Mouse (Mus musculus): ENCODE results near the gene Mindy1.

The Mindy1 gene

DNA sequence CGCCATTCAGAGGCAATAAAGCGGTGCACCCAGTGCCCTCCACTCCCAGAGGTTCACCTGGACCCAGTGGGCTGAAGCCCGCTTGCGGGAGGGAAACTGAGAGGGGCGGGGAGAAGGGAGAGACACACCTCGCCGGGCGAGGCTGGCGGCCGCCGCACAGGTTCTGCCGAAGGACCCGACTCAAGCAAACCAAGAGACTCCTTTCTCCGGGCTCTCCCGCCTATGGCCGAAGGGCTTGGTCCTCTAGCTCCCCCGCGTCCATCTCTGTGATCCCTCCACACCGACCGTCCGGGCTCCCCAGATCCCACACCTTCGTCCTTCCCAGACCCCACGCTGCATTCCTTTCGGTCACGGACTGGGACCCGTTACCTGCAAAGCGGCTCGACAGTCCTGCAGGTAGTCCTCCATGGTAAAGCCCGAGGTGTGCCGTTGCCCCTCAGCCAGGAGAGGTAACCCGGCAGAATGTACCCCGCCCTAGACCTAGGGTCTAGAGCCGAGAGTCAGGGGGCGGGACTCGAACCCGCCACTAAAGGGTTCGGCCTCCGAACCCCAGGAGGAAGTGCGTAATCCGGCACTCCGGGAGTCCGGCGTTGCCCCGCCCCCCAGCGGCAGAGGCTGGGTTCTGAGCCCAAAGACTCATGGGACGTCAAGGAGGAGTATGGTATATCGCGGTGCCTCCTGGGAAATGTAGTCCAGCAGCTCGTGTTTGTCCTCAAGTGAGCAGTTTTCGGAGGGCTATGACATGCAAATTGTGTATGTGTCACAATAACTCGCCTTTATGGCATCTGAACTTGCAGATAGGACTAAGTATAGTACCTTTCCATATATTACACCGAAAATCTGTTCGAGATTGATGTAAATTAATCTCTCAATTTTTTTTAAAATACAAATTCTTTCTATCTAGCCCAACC lies at the start of gene Mindy1, which contains the start of gene Prune1:
Gene Mindy1, plus strand, starts transcription at position 130 of the 911 bp plus-strand sequence.
Gene Prune1, minus strand, starts transcription at position 861 of the 911 bp plus-strand sequence.
- DNase-seq: peak; percentile 100

- DNase-seq: no peak
Measured at GRCm38 (mm10) chr3:95232771-95233170, 48.4 kb upstream of the Mindy1 start.

- no peak for DNase-seq
Measured at GRCm38 (mm10) chr3:95233303-95233980, 47.7 kb upstream of the Mindy1 start.

GRCm38 (mm10) chr3:95235386-95236301 lies 45.5 kb upstream of the Mindy1 start:
- no peak for DNase-seq

- no peak for DNase-seq
Measured at GRCm38 (mm10) chr3:95237541-95238099, 43.5 kb upstream of the Mindy1 start.

DNA sequence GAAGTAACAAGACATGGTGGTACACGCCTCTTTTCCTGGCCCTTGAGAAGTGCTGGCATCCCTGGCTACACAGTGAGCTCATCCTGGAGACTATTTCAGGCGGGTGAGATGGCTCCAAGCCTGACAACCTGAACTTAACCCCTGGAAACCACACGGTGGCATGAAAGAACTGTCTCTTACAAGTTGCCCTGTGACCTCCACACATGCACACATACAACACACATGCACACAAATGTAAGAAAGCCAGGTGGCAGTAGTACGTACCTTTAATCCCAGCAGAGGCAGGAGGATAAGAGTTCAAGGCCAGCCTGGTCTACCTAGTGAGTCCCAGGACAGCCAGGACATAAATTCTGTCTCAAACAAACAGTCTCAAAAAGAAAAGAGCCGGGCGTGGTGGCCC lies 42.1 kb upstream of the Mindy1 start:
- DNase-seq: no peak

GRCm38 (mm10) chr3:95239971-95240370 lies 41.2 kb upstream of the Mindy1 start:
- no peak for DNase-seq

GRCm38 (mm10) chr3:95240900-95241299 lies 40.2 kb upstream of the Mindy1 start:
- DNase-seq: no peak

GRCm38 (mm10) chr3:95241498-95241897 lies 39.6 kb upstream of the Mindy1 start, which contains the start of gene Gm128:
Gene Gm128, minus strand, starts transcription at chr3:95241598.
- DNase-seq: no peak

- DNase-seq: no peak
Measured at GRCm38 (mm10) chr3:95243086-95243485, 38.1 kb upstream of the Mindy1 start.

DNA sequence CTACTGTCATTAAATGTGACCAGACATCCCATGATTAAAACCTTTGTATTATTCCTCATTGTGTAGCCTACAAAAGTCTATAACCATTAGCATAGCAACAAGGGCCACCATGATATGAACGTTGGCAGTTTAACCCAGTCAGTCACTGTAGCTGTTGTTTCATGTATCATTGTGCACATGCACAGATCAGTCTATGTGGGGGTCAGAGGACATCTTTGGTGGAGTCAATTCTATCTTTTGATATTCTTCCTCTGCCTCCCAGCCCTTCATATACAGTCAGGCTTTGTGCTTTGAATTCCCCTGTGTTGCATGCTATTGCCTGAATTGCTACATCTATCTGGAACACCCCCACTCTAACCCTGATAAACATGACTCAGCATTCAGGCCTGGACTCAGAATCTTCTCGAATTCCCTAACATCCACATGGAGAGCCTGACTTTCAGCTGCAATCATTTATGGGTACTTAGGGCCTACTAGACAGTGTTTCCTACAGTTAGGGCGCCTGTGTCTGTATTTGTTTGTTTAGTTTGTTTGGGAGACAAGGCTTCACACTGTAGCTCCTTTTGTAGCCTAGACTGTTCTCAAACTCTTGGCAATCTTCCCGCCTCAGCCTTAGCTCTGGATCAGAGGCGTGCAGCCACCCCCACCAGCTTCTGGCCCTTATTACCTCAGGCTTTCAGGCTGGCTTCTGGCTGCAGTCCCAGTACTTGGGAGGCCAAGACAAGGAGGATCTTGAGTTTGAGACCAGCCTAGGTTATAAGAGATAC lies 34.5 kb upstream of the Mindy1 start:
- DNase-seq: no peak

- no peak for DNase-seq
Measured at GRCm38 (mm10) chr3:95247660-95248336, 33.3 kb upstream of the Mindy1 start.

- no peak for DNase-seq
Measured at GRCm38 (mm10) chr3:95250361-95250760, 30.8 kb upstream of the Mindy1 start.

DNA sequence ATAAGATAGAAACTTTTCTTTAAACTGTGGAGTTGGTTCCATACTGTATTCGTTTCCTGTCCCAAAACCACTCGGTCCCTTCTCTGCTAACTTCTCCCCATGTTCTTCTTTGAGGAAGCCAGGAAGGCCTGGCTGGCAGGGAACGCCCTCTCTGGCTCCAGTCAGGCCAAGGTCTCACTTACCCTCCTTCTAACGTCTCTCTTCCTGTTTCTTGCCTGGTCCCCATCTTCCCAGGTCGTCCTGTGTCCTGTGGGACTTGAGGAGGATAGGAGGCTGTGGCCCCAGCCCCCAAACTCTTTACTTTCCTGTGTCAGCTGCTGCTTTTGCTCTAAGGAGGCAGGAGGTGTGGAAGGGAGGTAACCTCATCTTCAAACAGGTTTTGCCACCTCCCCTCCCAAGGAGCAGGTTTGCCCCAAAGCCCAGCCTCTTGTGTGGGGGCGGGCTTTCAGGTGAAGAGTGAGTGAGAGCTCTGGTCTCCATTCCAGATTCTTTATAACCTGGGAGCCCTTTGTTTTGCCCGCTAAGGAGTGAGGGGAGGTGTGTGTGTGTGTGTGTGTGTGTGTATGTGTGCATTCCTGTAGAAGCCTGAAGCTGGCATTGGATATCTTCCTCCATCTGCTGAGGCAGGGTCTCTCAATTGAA lies 30.2 kb upstream of the Mindy1 start, which contains the start of gene Bnipl:
Gene Bnipl, minus strand, starts transcription at position 411 of the 642 bp plus-strand sequence.
- no peak for DNase-seq

DNA sequence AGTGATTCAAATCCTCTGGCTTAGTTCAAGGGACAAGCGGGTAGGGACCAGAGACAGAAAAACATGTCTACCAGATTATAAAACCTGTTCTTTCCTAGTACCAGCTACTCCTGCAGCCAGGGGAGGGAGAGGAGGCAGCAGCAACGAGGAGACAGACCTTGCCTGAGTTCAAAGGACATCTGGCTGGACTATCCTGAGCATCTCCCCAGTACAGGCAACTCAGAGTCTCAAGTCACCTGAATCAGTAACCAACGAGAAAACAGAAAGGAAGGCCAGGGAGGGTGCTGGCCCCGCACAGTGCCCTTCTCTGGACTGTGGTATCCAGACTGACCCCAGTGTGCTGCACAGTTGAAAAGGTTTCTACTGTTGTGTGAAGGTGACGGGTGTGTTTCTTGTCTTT lies 24.2 kb upstream of the Mindy1 start:
- DNase-seq: no peak

DNA sequence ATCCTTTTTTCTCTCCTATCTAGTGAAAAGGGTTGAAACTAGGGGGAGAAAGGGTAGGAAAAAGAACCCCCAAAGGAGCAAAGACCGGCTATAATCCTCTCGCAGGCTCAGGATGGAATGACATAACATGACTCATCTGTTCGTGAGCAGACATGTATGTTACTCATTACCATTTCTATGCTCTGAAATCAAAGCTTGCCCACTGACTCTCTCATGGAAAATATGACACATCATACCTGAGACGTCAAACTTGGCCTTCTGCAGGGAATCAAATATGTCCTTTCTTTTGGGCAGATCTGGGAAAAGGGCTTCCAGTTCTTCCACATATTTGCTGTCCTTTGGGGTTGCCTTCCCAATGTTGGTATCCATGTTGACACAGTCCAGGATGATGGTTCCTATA lies 19.2 kb upstream of the Mindy1 start:
- no peak for DNase-seq

GRCm38 (mm10) chr3:95263089-95263739 lies 17.9 kb upstream of the Mindy1 start:
- DNase-seq: peak; percentile 86

DNA sequence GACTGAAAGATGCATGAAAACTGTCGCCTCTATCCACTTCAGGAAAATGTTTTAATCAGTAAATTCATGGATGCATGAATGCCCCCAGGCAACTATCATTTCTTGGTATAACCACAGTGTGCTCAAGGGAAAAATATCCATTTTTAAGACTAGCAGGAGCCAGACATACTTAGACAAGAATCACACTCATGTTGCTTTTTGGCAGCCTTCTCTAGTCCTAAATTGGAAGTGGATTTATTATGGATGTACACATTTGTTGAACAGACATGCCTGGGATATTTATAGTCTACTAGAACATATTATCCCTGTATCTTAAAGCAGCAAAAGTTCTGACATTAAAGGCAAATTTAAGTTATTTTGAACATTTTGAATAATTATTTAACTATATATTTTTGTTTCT lies 16.4 kb upstream of the Mindy1 start:
- DNase-seq: no peak

GRCm38 (mm10) chr3:95266052-95266451 lies 15.1 kb upstream of the Mindy1 start:
- DNase-seq: no peak

GRCm38 (mm10) chr3:95267855-95268254 lies 13.3 kb upstream of the Mindy1 start:
- DNase-seq: no peak
